Mouse (Mus musculus): ENCODE results near the gene Grk1. TPM values are rescaled to one million over a fixed set of nuclear protein-coding genes. Genes with fewer than 3 reads are reported as not detected.

The Grk1 gene
- polyA plus RNA-seq, 1 experiment from 2014 or later, result not detected

- H3K4me3 ChIP-seq (ENCODE audit: low read depth, low read length), result no peak overlapping the region
- H3K9ac ChIP-seq (ENCODE audit: low read depth, low read length), result no peak overlapping the region
- no peaks in the 10 kb centered on the region for H3K36me3 ChIP-seq (ENCODE audit: control insufficient read depth, insufficient read depth, low read length)
- H3K4me1 ChIP-seq (ENCODE audit: control insufficient read depth, insufficient read depth, low read length), result no peaks in the 10 kb centered on the region
- H3K27me3 ChIP-seq (ENCODE audit: control insufficient read depth, insufficient read depth, low read depth, low read length), result no peaks in the 10 kb centered on the region
- ATAC-seq, result no peak
- 61% methylated on average over 12 of the region's 12 CpGs for WGBS
- H3K4me2 ChIP-seq (ENCODE audit: low read length), result no peak overlapping the region
- no peaks in the 10 kb centered on the region for H3K9me3 ChIP-seq (replicated peaks; ENCODE audit: control insufficient read depth, low read length, poor library complexity, severe bottlenecking)
- no peak overlapping the region for H3K27ac ChIP-seq (ENCODE audit: low read length)
Measured at GRCm38 (mm10) chr8:13413823-13414390, 9.0 kb downstream of the Grk1 start.

- Histone ChIP-seq H3K36me3 (ENCODE audit: control insufficient read depth, insufficient read depth, low read length) (no peaks in the 10 kb centered on the region), H3K9ac (ENCODE audit: low read depth, low read length) (no peak overlapping the region), H3K4me1 (ENCODE audit: control insufficient read depth, insufficient read depth, low read length) (no peaks in the 10 kb centered on the region), H3K27ac (ENCODE audit: low read length) (no peak overlapping the region), H3K4me3 (ENCODE audit: low read depth, low read length) (no peak overlapping the region), H3K4me2 (ENCODE audit: low read length) (no peak overlapping the region), H3K9me3 (replicated peaks; ENCODE audit: control insufficient read depth, low read length, poor library complexity, severe bottlenecking) (no peaks in the 10 kb centered on the region), H3K27me3 (ENCODE audit: control insufficient read depth, insufficient read depth, low read depth, low read length) (no peaks in the 10 kb centered on the region)
- 78% methylated on average over 10 of the region's 10 CpGs for WGBS
- ATAC-seq, result no peak
Measured at GRCm38 (mm10) chr8:13415879-13416278, 11.0 kb downstream of the Grk1 start.

- Histone ChIP-seq H3K4me3 (ENCODE audit: low read depth, low read length) (no peak overlapping the region), H3K27ac (ENCODE audit: low read length) (no peak overlapping the region), H3K4me1 (ENCODE audit: control insufficient read depth, insufficient read depth, low read length) (no peaks in the 10 kb centered on the region), H3K4me2 (ENCODE audit: low read length) (no peak overlapping the region), H3K9ac (ENCODE audit: low read depth, low read length) (no peak overlapping the region), H3K27me3 (ENCODE audit: control insufficient read depth, insufficient read depth, low read depth, low read length) (no peaks in the 10 kb centered on the region), H3K36me3 (ENCODE audit: control insufficient read depth, insufficient read depth, low read length) (no peaks in the 10 kb centered on the region), H3K9me3 (replicated peaks; ENCODE audit: control insufficient read depth, low read length, poor library complexity, severe bottlenecking) (no peaks in the 10 kb centered on the region)
- 81% methylated on average over 2 of the region's 2 CpGs for WGBS
- ATAC-seq, result no peak
Measured at GRCm38 (mm10) chr8:13419111-13419639, 14.3 kb downstream of the Grk1 start.

GRCm38 (mm10) chr8:13420970-13421369 lies 16.1 kb downstream of the Grk1 start:
- H3K9me3 ChIP-seq (replicated peaks; ENCODE audit: control insufficient read depth, low read length, poor library complexity, severe bottlenecking), result no peaks in the 10 kb centered on the region
- 91% methylated on average over 6 of the region's 6 CpGs for WGBS

GRCm38 (mm10) chr8:13427351-13427750 lies 22.5 kb downstream of the Grk1 start:
- H3K36me3 ChIP-seq (ENCODE audit: control insufficient read depth, insufficient read depth, low read length), result no peaks in the 10 kb centered on the region
- H3K27ac ChIP-seq (ENCODE audit: low read length), result no peak overlapping the region
- H3K27me3 ChIP-seq (ENCODE audit: control insufficient read depth, insufficient read depth, low read depth, low read length), result no peaks in the 10 kb centered on the region
- WGBS, result 77% methylated on average over 6 of the region's 6 CpGs
- H3K9ac ChIP-seq (ENCODE audit: low read depth, low read length), result no peak overlapping the region
- no peak for ATAC-seq
- no peaks in the 10 kb centered on the region for H3K4me1 ChIP-seq (ENCODE audit: control insufficient read depth, insufficient read depth, low read length)
- H3K4me2 ChIP-seq (ENCODE audit: low read length), result no peak overlapping the region
- H3K4me3 ChIP-seq (ENCODE audit: low read depth, low read length), result no peak overlapping the region
- no peaks in the 10 kb centered on the region for H3K9me3 ChIP-seq (replicated peaks; ENCODE audit: control insufficient read depth, low read length, poor library complexity, severe bottlenecking)

More at GRCm38 (mm10) chr8:13420970-13421369, 16.1 kb downstream of the Grk1 start:
- Histone ChIP-seq H3K4me2 (ENCODE audit: low read length) (no peak overlapping the region), H3K4me3 (ENCODE audit: low read depth, low read length) (no peak overlapping the region), H3K36me3 (ENCODE audit: control insufficient read depth, insufficient read depth, low read length) (no peaks in the 10 kb centered on the region), H3K27me3 (ENCODE audit: control insufficient read depth, insufficient read depth, low read depth, low read length) (no peaks in the 10 kb centered on the region), H3K27ac (ENCODE audit: low read length) (no peak overlapping the region), H3K9ac (ENCODE audit: low read depth, low read length) (no peak overlapping the region), H3K4me1 (ENCODE audit: control insufficient read depth, insufficient read depth, low read length) (no peaks in the 10 kb centered on the region)
- no peak for ATAC-seq

- no peak overlapping the region for H3K4me2 ChIP-seq (ENCODE audit: low read length)
- no peak overlapping the region for H3K27ac ChIP-seq (ENCODE audit: low read length)
- H3K27me3 ChIP-seq (ENCODE audit: control insufficient read depth, insufficient read depth, low read depth, low read length), result no peaks in the 10 kb centered on the region
- no peak overlapping the region for H3K9ac ChIP-seq (ENCODE audit: low read depth, low read length)
- H3K9me3 ChIP-seq (replicated peaks; ENCODE audit: control insufficient read depth, low read length, poor library complexity, severe bottlenecking), result no peaks in the 10 kb centered on the region
- WGBS, result 86% methylated on average over 9 of the region's 9 CpGs
- H3K4me1 ChIP-seq (ENCODE audit: control insufficient read depth, insufficient read depth, low read length), result no peaks in the 10 kb centered on the region
- no peaks in the 10 kb centered on the region for H3K36me3 ChIP-seq (ENCODE audit: control insufficient read depth, insufficient read depth, low read length)
- H3K4me3 ChIP-seq (ENCODE audit: low read depth, low read length), result no peak overlapping the region
- no peak for ATAC-seq
Measured at GRCm38 (mm10) chr8:13428156-13428555, 23.3 kb downstream of the Grk1 start.

GRCm38 (mm10) chr8:13430412-13430811 lies 25.5 kb downstream of the Grk1 start:
- Histone ChIP-seq H3K36me3 (ENCODE audit: control insufficient read depth, insufficient read depth, low read length) (no peaks in the 10 kb centered on the region), H3K27me3 (ENCODE audit: control insufficient read depth, insufficient read depth, low read depth, low read length) (0 out of 2 replicates have a peak, but pooled peaks cover 8% of the 10 kb centered on the region), H3K4me2 (ENCODE audit: low read length) (no peak overlapping the region), H3K9me3 (replicated peaks; ENCODE audit: control insufficient read depth, low read length, poor library complexity, severe bottlenecking) (no peaks in the 10 kb centered on the region), H3K9ac (ENCODE audit: low read depth, low read length) (no peak overlapping the region), H3K4me3 (ENCODE audit: low read depth, low read length) (no peak overlapping the region), H3K4me1 (ENCODE audit: control insufficient read depth, insufficient read depth, low read length) (no peaks in the 10 kb centered on the region), H3K27ac (ENCODE audit: low read length) (no peak overlapping the region)
- WGBS, result 88% methylated on average over 7 of the region's 7 CpGs
- ATAC-seq, result no peak

GRCm38 (mm10) chr8:13430866-13431265 lies 26.0 kb downstream of the Grk1 start:
- no peak for ATAC-seq
- Histone ChIP-seq H3K36me3 (ENCODE audit: control insufficient read depth, insufficient read depth, low read length) (no peaks in the 10 kb centered on the region), H3K27ac (ENCODE audit: low read length) (no peak overlapping the region), H3K27me3 (ENCODE audit: control insufficient read depth, insufficient read depth, low read depth, low read length) (peaks cover 13% of the 10 kb centered on the region; the same call in 1 of the 2 replicates), H3K9ac (ENCODE audit: low read depth, low read length) (no peak overlapping the region), H3K4me3 (ENCODE audit: low read depth, low read length) (no peak overlapping the region), H3K4me2 (ENCODE audit: low read length) (no peak overlapping the region), H3K9me3 (replicated peaks; ENCODE audit: control insufficient read depth, low read length, poor library complexity, severe bottlenecking) (no peaks in the 10 kb centered on the region), H3K4me1 (ENCODE audit: control insufficient read depth, insufficient read depth, low read length) (no peaks in the 10 kb centered on the region; the same call in 1 of the 2 replicates)

GRCm38 (mm10) chr8:13433130-13433529 lies 28.2 kb downstream of the Grk1 start:
- Histone ChIP-seq H3K4me1 (ENCODE audit: control insufficient read depth, insufficient read depth, low read length) (no peaks in the 10 kb centered on the region; the same call in 1 of the 2 replicates), H3K9ac (ENCODE audit: low read depth, low read length) (no peak overlapping the region), H3K4me3 (ENCODE audit: low read depth, low read length) (no peak overlapping the region), H3K36me3 (ENCODE audit: control insufficient read depth, insufficient read depth, low read length) (no peaks in the 10 kb centered on the region), H3K4me2 (ENCODE audit: low read length) (no peak overlapping the region), H3K27ac (ENCODE audit: low read length) (no peak overlapping the region), H3K9me3 (replicated peaks; ENCODE audit: control insufficient read depth, low read length, poor library complexity, severe bottlenecking) (no peaks in the 10 kb centered on the region), H3K27me3 (ENCODE audit: control insufficient read depth, insufficient read depth, low read depth, low read length) (peaks cover 21% of the 10 kb centered on the region)
- no peak for ATAC-seq
- 78% methylated on average over 5 of the region's 5 CpGs for WGBS

All from midbrain, embryonic 16.5 days (tissue).